11 mouse cellular contexts compared by ENCODE assay signal in genomic region chr19:32358699-32359517, GRCm38 (mm10). TPM values are rescaled to one million over a fixed set of nuclear protein-coding genes. Genes with fewer than 3 reads are reported as not detected.
DNase-seq lines count a peak whose midpoint lies in the region; ATAC-seq and TF ChIP-seq lines count a peak whose summit lies in the region.
"Had no signal": no experiment of that assay in that cellular context is flagged by ENCODE, and none has a peak within 500 bp of the region (broad histone marks: within the 10 kb centered on the region; RNA-seq: fewer than 3 reads in every experiment).

No protein-coding gene starts in this region.

- H3K27ac ChIP-seq in hindbrain, embryonic 12.5 days = no peak overlapping the region
- no peak overlapping the region for H3K27ac ChIP-seq in hindbrain, embryonic 10.5 days
- H3K27ac ChIP-seq in liver, postnatal 0 days (ENCODE audit: low read depth) = peak overlapping the region; percentile 51
- H3K27ac ChIP-seq: embryonic facial prominence, embryonic 13.5 days had no signal

- no peak overlapping the region for H3K9ac ChIP-seq in hindbrain, embryonic 12.5 days
- no peak overlapping the region for H3K9ac ChIP-seq in liver, postnatal 0 days (replicated peaks)
- H3K9ac ChIP-seq: embryonic facial prominence, embryonic 13.5 days had no signal

- H3K4me2 ChIP-seq in hindbrain, embryonic 12.5 days (replicated peaks) = no peak overlapping the region
- H3K4me2 ChIP-seq in liver, postnatal 0 days (ENCODE audit: low read depth, low read length) = peak overlapping the region; percentile 49; the same call in 1 of the 2 replicates
- H3K4me2 ChIP-seq: embryonic facial prominence, embryonic 13.5 days had no signal

- no peak for DNase-seq in hindbrain, embryonic 10.5 days (ENCODE audit: low spot score)
- DNase-seq in right cerebral cortex, adult 2 months (ENCODE audit: low spot score in 2 of 2) = peak; percentile 31 to 50
- DNase-seq in right cerebral cortex, postnatal 25 days = no peak
- DNase-seq in liver, postnatal 0 days = no peak
- DNase-seq in yolk sac, embryonic 10.5 days (ENCODE audit: low spot score) = peak; percentile 57
- DNase-seq in cerebellum, postnatal 10 days = no peak
- no peak for DNase-seq in heart, adult 9 months (ENCODE audit: low spot score in 2 of 2)
- DNase-seq: adrenal gland, adult 2 months had no signal

- TF ChIP-seq EP300 in liver, postnatal 0 days (IDR thresholded peaks at IDR 0.05; ENCODE audit: low read depth) = no peak

- no peaks in the 10 kb centered on the region for H3K9me3 ChIP-seq in hindbrain, embryonic 12.5 days (replicated peaks)
- no peaks in the 10 kb centered on the region for H3K9me3 ChIP-seq in hindbrain, embryonic 10.5 days
- H3K9me3 ChIP-seq in liver, postnatal 0 days (ENCODE audit: low read length) = no peaks in the 10 kb centered on the region
- H3K9me3 ChIP-seq: embryonic facial prominence, embryonic 13.5 days had no signal

- no peak for TF ChIP-seq CTCF in liver, postnatal 0 days (IDR thresholded peaks at IDR 0.05; ENCODE audit: low read depth)

- no peaks in the 10 kb centered on the region for H3K27me3 ChIP-seq in hindbrain, embryonic 12.5 days
- H3K27me3 ChIP-seq in hindbrain, embryonic 10.5 days (ENCODE audit: insufficient read depth, poor library complexity, severe bottlenecking) = no peaks in the 10 kb centered on the region
- H3K27me3 ChIP-seq in liver, postnatal 0 days (ENCODE audit: insufficient read depth, low read length) = no peaks in the 10 kb centered on the region
- H3K27me3 ChIP-seq: embryonic facial prominence, embryonic 13.5 days had no signal

- H3K4me1 ChIP-seq in hindbrain, embryonic 12.5 days = no peaks in the 10 kb centered on the region
- 0 out of 2 replicates have a peak, but pooled peaks cover 4% of the 10 kb centered on the region for H3K4me1 ChIP-seq in hindbrain, embryonic 10.5 days (replicated peaks)
- peaks cover 10% of the 10 kb centered on the region; the same call in 1 of the 2 replicates for H3K4me1 ChIP-seq in liver, postnatal 0 days (ENCODE audit: insufficient read depth)

- 0 out of 2 replicates have a peak, but pooled peaks have one; percentile 50 for ATAC-seq in hindbrain, embryonic 12.5 days (ENCODE audit: low FRiP score)
- ATAC-seq in liver, postnatal 0 days = peak; percentile 97
- ATAC-seq: CD4-positive, CD25-positive, alpha-beta regulatory T cell, adult 4 months had no signal

- no peaks in the 10 kb centered on the region for H3K36me3 ChIP-seq in hindbrain, embryonic 12.5 days
- no peaks in the 10 kb centered on the region for H3K36me3 ChIP-seq in hindbrain, embryonic 10.5 days
- no peaks in the 10 kb centered on the region for H3K36me3 ChIP-seq in liver, postnatal 0 days (replicated peaks; ENCODE audit: insufficient read depth, low read length)
- H3K36me3 ChIP-seq: embryonic facial prominence, embryonic 13.5 days had no signal

- H3K4me3 ChIP-seq in hindbrain, embryonic 12.5 days = no peak overlapping the region
- no peak overlapping the region for H3K4me3 ChIP-seq in hindbrain, embryonic 10.5 days
- no peak overlapping the region for H3K4me3 ChIP-seq in liver, postnatal 0 days (ENCODE audit: low read depth, low read length)
- H3K4me3 ChIP-seq: embryonic facial prominence, embryonic 13.5 days had no signal

- 63% methylated on average over 12 of the region's 12 CpGs for WGBS in hindbrain, embryonic 12.5 days
- 68% methylated on average over 12 of the region's 12 CpGs for WGBS in hindbrain, embryonic 10.5 days
- WGBS in liver, postnatal 0 days (ENCODE audit: insufficient replicate concordance) = 63% methylated on average over 12 of the region's 12 CpGs

RNA-seq across cellular contexts. Expression of gene Sgms1, which starts 30.6 kb away (rescaled TPM):
- polyA plus RNA-seq in hindbrain, embryonic 12.5 days (2016; fragmentation: Nextera tagmentation; extraction: Ambion mirVana) = 18.1 and 19.2 TPM in 2 replicates
- polyA plus RNA-seq in hindbrain, embryonic 10.5 days (2016; fragmentation: Nextera tagmentation; extraction: Ambion mirVana) = 13.9 and 14.4 TPM in 2 replicates
- 16.0 and 17.4 TPM in 2 replicates for polyA plus RNA-seq in liver, postnatal 0 days (2015; fragmentation: Nextera tagmentation; extraction: Ambion mirVana)

Comparison
In these comparisons a context has a peak if more than half of its experiments do, and no peak if none do; other contexts are left out.
1. DNase-seq: peak in right cerebral cortex, adult 2 months (2 of 2) and yolk sac, embryonic 10.5 days (single experiment); none in hindbrain, embryonic 10.5 days (single experiment), right cerebral cortex, postnatal 25 days (single experiment), liver, postnatal 0 days (single experiment), cerebellum, postnatal 10 days (0 of 2) and heart, adult 9 months (0 of 2).